Mouse (Mus musculus): Measurements from ENCODE around the gene Setd5.

GRCm38 (mm10) chr6:113097662-113098061 lies 20.5 kb downstream of the Setd5 start:
- TF ChIP-seq POLR2A (IDR thresholded peaks at IDR 0.05; ENCODE audit: low read depth, low read length) (no peak), CTCF (conservative IDR thresholded peaks at IDR 0.05; ENCODE audit: insufficient read depth, insufficient read length, low read depth, low read length) (no peak)

Measured in kidney, adult 2 months (tissue).